Mouse (Mus musculus): ENCODE measurements around the gene Acot4. TPM values are rescaled to one million over a fixed set of nuclear protein-coding genes. Genes with fewer than 3 reads are reported as not detected.
"Not testable (repeated sequence)": the region's sequence is repeated elsewhere in the genome, so short reads cannot be mapped to it uniquely, and the experiment has no call there.

Gene Acot4
- total RNA-seq, 2 experiments from 2014 or later, result 0.10 to 0.15 TPM

DNA sequence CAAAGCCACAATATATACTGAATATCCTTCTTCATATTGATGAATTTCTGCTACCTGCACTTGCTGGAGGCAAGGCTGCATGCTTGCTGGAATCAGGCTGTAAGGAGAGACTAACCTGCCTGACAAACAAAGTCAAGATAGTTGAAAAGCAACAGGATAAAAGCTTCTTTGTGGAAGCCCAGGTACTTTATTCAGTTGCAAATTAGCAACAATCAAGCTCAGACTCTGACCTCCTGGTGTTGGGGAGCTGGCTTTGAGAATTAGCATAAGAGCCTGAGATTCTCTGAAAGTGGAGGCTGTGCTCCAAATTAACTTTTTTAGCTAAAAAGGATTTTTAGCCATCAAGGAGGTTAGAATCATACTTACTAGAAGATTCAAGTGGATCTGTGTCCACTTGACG is 9.1 kb upstream of the Acot4 start:
- intact Hi-C loops (cut with DNase I); DNase-seq: not testable (repeated sequence)

DNA sequence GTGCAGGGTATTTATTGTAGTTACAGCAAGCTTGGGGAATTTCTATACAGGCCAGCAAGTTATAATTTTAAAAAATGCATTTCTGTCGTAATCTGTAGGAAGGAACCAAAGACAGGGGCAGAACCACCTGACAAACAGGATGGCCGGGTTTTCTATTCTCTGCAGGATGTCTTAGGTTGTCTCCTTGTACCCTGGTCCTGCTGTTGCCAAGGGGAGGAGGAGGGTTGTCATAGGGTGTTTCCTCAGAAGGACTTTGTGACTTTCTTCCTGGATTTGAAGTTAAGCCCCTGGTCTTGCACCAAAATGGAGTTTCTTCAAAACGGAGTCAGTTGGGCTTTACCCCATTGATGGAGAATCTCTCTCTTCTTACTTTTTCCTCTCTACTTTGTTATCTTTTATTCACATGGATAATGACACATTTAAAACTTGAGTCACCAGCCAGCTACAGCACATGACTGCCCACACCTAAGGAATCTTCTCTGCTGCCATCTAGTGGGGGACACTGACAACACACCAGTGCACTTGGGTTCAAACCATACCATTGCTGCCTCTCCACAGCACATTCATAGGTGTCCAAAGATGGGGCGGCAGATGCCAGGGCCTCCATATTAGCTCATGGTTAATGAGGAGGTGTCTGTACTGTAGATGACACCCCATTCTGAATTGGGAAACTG is 7.4 kb upstream of the Acot4 start:
- intact Hi-C loops (cut with DNase I), result loop anchor here (10.0 kb wide), 1 partner anchor 316 kb away; no protein-coding TSS in a partner anchor
- peak; percentile 44 to 65 for DNase-seq

DNA sequence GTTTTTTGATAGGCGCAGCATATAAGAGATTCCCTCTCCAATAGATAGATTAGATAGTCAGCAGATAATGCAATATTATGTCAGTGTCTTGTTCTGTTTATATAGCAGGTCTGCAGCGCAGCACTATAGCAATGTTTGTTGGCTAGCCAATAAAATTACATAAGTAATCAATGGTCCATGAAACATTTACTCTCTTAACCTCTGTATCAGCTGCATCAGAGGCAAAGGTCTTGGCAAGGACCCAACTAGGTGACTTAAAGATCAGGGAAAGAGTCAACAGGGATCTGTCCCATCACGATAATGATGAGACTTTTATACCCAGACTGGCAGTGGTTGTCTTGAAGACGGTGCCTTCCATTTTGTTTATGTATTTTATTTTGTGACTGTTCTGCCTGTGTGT is 5.3 kb upstream of the Acot4 start:
- DNase-seq, result no peak
- intact Hi-C loops (cut with DNase I), result loop anchor here (2.0 to 10.0 kb wide), 2 partner anchors 60 to 318 kb away; no protein-coding TSS in a partner anchor

DNA sequence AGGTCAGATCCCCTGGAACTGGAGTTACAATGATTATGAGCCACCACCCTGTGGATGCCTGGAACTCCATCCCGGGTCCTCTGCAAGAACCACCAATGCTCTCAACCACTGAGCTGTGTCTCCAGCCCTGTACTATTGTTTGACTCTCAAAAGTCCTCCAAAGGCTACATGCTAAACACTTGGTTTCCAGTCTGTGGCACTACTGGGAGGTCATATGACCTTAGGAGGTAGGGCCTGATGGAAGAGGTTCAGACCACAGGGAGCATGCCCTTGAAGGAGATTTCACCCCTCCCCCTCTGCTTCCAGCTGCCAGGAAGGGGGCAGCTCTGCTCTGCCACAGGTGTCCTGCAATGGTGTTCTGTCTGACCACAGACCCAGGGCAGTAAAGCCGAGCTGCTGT is 4.9 kb upstream of the Acot4 start:
- intact Hi-C loops (cut with DNase I), result loop anchor here (2.0 to 10.0 kb wide), 2 partner anchors 61 to 319 kb away; no protein-coding TSS in a partner anchor
- not testable (repeated sequence) for DNase-seq

DNA sequence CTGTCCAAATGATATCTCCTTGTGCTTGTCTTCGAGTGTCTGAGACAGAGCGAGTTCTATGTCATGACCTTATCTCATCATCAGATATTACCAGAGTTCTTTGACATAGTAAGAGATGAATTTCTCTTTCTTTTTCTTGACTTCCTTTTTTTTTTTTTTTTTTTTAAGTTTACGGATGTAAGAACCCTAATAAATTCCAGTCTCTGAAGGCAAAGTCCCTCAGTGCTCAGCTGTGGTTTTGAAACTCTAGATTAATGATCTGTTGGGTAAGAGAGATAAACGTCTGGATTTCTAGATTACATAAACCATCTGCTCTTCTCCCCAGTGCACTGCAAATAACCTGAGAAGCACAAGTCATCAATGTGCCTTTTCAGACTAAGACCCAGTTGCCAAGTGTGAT is 4.1 kb upstream of the Acot4 start:
- intact Hi-C loops (cut with DNase I), result loop anchor here (10.0 kb wide), 1 partner anchor 319 kb away; no protein-coding TSS in a partner anchor
- DNase-seq, result no peak

DNA sequence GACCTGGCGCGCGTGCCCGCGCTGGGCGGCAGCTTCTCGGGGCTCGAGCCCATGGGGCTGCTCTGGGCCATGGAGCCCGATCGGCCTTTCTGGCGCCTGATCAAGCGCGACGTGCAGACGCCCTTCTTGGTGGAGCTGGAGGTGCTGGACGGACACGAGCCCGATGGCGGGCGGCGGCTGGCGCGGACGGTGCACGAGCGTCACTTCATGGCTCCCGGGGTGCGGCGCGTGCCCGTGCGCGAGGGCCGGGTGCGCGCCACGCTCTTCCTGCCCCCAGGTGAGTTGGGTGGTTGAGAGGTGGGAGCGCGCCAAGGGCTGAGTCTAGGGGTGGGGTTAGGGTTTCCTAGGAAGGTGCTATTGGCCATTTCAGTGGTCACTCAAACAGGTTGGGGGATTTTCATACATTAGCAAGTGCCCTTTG is 522 bp downstream of the Acot4 start, which contains the start of gene Gm49366:
Gene Gm49366, plus strand, starts transcription at position 245 of the 421 bp plus-strand sequence.
- peak in 1 of 2 experiments; percentile 24 for DNase-seq
- intact Hi-C loops (cut with DNase I), result loop anchor here (10.0 kb wide), 1 partner anchor 324 kb away; no protein-coding TSS in a partner anchor

DNA sequence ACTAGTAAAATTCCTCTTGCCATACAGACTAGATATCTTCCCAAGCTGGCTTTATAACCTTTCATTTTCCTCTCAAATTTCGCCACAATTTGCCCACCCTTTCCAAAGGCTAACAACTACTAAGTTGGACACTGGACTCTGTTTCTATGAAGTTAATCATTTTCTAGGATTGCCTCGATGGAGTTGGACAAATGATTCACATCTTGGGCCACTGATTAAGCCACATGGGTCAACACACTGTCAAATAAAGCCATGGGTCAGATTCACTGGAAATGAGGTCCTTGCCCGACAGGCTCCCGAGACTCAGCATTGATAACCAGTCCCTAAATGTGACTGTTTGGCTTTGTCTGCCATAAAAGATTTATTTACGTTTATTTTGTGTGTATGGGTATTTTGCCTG is 4.1 kb downstream of the Acot4 start:
- intact Hi-C loops (cut with DNase I), result no loop called here
- DNase-seq, result no peak

DNA sequence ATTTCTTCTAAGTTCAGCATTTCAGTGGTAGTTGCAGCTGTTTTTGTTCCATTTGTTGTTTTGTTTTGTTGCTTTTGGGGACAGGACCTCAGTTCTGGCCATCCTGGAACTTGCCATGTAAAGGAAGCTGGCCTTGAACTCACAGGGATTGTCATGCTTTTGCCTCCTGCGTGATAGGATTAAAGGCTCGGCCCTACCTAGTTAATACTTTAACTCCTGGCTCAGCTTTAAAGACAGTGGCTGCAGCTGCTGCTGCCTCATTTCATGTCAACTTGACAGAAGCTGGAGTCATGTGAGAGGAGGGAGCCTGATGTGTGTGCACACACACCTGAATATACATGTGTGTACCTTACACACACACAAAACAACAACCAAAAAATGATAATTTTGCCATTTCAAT is 5.9 kb downstream of the Acot4 start:
- intact Hi-C loops (cut with DNase I), result no loop called here
- no peak for DNase-seq

DNA sequence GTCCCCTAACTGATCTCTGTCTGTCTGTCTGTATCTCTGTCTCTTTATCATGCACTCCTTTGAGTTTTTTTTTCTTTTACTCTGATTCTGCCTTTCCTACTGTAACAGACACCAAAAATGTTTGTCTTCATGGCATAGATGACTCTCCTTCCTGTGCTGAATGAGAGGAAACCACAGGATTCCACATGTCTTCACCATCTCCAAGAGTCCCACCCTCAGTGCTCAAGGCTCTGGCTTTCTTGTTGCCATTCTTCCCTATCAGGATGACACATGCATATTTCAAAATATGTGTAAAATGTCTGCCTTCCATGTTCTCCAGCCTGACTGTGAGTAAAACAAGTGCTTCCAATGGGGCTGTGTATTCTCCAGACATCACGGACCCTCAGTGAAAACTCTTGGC is 8.7 kb downstream of the Acot4 start:
- DNase-seq, result no peak
- intact Hi-C loops (cut with DNase I), result no loop called here

DNA sequence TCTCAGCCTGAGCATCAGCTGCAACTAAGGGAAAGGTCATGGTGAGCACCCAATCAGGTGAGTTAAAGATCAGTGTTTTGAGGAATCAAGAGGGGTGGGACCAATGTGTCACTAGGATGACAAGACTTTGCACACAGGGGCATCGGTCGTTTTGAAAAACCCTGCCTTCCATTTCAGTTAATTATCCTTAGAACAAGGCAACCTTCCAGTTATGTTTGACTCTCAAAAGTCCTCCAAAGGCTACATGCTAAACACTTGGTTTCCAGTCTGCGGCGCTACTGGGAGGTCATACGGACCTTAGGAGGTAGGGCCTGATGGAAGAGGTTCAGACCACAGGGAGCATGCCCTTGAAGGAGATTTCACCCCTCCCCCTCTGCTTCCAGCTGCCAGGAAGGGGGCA is 12.6 kb downstream of the Acot4 start:
- DNase-seq; intact Hi-C loops (cut with DNase I): not testable (repeated sequence)

DNA sequence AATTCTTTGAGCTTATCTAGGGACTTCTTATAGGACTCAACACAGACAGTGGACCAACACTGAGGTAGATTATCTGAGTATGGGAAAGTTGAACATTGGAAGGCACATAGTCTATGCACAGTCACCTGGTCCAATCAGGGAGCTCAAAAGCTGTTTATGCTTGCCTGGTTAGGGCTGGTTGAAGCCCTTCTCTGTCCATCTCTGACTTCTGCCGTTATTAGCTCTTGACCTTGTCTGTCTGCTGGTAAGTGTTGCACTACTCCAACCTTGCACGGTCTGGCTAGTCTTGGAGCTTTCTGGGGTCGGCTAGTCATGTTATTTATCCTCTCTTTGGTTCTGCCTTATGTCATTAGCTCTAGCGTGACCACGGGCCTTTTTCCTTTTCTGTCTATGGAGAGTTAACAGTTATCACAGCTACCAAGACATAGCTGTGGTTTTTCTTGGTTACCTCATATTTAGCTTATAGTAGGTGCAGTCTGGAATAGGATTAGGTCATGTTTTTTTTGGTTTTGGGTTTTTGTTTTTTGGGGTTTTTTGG is 13.8 kb downstream of the Acot4 start, which contains the start of gene Acot3:
Gene Acot3, plus strand, starts transcription at position 208 of the 538 bp plus-strand sequence.
- DNase-seq, result no peak

DNA sequence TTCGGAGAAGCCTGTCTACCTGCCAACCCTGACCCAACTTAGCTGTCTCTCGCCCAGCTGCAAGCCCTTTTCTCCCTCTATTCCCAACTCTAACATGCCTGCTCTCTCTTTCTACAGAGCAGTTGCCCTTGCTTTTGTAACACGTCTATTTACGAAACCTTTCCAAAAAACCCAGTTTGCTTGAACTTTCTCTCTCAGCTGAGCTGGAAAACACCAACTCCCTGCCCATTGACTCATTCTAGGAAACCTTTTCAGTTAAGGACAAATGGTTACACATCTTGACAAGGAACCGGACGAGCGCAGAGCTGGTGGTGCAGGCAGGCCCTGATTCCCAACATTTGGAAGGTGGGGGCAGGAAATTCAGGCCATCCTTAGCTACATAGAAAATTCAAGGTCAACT is 14.4 kb downstream of the Acot4 start:
- intact Hi-C loops (cut with DNase I), result no loop called here

More for the DNA sequence above, 13.8 kb downstream of the Acot4 start, which contains the start of gene Acot3:
- intact Hi-C loops (cut with DNase I), result no loop called here

DNA sequence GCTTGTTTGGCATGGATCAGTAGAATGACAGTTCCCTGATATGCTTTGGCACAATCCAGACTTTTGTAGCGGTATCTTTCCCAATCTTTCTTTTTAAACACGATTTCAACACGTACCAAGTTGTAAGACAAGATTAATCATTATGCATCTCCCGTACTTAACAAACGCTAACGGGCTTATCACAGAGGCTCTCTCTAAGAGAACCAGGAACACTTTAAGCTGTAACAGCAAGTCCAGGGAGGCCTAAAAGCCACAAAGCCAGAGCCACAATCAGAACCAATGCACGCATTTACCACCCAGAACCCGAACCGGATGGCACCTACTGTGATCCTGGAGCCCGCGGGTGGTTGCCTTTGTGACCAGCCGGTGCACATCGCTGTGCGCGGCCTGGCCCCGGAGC is 15.0 kb downstream of the Acot4 start:
- intact Hi-C loops (cut with DNase I), result no loop called here
- DNase-seq, result no peak

More for the DNA sequence above, 14.4 kb downstream of the Acot4 start:
- DNase-seq, result no peak

DNA sequence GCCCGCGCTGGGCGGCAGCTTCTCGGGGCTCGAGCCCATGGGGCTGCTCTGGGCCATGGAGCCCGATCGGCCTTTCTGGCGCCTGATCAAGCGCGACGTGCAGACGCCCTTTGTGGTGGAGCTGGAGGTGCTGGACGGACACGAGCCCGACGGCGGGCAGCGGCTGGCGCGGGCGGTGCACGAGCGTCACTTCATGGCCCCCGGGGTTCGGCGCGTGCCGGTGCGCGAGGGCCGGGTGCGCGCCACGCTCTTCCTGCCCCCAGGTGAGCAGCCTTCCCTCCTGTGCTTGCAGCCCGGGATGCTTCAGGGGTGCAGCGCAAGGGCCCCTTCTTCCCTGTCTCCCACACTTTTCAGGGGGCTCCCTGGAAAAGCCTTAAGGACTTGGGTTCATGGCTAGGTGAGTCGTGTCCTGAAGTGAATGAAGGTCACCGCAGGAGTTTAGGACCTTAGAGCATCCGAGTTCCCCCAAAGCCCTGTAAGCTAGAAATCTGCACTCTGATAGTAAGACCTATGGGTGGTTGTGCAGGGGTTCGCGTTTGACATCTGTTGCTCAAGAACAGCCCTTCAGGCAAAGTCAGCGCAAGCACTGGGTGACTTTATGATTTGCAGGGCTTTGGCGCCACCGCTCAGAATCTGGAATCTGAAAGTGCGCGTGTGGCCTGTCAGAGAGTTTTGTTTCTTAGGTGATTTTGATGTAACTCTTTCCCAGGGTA is 15.7 kb downstream of the Acot4 start:
- no peak for DNase-seq
- intact Hi-C loops (cut with DNase I), result no loop called here

DNA sequence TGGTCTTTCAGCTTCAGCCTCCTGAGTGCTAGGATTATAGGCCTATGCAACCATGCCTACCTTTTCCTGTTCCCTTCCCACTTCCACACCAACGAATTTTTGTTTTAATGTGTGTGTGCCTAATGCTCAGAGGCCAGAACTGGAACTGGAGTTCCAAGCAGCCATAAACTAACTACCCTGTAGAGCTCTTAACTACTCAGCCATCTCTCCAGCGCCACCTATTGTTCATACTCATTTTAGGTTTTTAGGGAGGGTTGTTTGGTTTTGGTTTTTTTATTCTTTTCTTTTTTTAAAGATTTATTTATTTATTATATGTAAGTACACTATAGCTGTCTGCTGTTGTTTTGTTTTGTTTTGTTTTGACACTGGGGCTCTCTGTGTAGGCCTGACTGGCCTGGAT is 22.8 kb downstream of the Acot4 start:
- DNase-seq, result no peak
- intact Hi-C loops (cut with DNase I), result no loop called here

DNA sequence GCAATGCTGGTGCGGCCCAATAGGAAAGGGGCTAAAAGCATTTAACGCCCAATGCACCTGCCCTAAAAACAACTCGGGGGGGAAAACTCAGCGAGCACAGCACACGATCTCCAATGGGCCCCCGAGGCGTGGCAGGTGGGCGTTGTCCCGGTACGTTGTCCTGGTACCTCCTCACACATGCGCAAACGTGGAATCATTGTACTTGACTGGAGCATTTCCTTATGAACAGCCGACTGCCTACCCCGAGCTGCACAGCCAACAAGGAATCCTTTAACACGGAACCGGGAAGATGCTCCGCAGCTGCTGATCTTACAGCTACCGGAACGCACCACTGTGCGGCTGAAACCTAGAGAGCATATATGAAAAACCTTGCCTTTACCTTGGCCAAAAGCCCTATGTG is 24.2 kb downstream of the Acot4 start:
- DNase-seq, result no peak
- intact Hi-C loops (cut with DNase I), result no loop called here

DNA sequence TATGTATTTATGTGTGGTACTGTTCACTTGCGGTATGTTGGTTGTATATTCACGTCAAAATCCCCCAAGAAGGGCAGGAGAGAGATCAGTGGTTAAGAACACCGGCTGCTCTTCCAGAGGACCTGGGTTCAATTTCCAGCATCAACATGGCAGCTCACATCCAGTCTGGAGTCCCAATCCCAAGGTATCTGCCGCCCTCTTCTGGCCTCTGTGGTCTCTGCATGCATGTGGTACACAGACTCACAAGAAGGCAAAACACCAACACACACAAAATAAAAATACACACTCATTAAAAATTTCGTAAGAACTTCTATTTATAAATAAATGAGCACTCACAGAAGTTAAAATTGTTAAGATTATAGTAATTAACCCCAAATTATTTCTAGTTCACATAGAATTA is 25.0 kb downstream of the Acot4 start:
- intact Hi-C loops (cut with DNase I), result no loop called here
- no peak for DNase-seq

DNA sequence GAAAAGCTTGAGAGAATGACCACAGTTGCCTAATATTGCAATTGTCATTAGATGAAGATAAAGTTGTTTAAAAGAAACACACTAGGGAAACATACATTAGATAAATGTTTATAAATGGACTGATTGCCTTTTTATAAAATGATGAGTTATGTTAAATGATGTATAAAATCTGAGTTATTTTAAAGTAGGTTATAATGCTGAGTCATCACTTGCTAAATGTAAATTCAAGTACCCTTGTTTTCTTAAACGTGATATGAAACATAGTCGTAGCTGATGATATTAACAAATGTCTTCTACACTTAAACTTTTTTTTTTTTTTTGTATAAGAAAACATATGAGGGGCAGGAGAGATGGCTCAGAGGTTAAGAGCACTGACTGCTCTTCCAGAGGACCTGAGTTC is 25.7 kb downstream of the Acot4 start:
- intact Hi-C loops (cut with DNase I), result no loop called here
- no peak for DNase-seq

DNA sequence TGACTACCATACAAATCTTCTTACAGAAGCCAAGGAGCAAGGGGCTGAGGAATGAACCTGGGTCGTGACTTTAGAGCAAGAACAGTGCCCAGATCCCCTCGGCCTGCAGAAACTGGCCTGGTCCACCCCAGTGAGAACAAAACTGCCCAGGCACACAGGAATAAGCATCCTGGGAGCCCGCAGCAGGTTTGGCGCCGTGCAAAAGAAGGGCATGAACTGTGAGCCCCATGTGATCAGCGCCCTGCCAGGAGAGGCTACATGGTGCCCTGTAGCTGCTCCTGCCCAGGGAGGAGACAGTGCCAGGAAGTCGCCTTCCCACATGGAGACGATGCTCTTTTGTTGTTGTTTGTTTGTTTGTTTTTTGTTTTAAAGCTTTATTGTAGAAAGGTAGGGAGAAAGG is 26.4 kb downstream of the Acot4 start:
- intact Hi-C loops (cut with DNase I), result no loop called here
- no peak for DNase-seq

DNA sequence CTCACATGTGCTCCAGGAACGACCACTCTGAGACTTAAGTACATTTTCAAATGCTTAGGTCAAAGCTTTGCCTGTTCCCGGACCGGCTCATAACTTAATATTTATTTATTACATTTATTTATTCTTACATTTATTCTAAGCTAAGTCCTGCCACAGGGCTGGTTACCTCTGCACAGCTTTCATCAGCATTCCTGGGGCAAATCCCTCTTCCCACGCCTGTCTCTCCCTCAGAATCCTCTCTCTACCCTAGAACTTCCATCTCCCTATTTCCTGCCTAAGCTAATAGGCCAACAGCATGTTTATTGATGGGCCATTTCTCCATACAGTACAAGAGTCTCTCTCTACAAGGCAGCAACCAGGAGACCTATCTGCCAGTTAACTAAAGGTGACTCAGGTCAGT is 29.6 kb downstream of the Acot4 start:
- no peak for DNase-seq
- intact Hi-C loops (cut with DNase I), result no loop called here

DNA sequence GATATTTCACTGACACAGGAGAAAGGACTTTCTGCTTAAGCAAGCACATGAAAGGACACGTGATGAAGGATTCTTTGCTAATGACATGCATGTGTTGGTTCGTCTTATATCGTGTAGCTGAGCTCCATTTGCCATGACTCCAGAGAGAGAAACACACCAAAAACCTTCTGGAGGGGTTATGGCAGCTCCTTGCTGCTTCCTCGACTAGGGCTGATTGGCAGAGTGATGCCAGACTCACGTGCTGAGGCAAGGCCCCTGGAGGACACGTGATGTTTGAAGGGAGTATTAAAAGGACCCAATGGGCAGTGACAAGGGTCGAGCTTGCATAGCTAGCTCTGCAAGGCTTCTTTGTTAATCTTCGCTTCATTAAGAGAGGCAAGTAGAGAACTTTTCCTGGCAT is 30.1 kb downstream of the Acot4 start:
- DNase-seq, result no peak
- intact Hi-C loops (cut with DNase I), result no loop called here

Data from gastrocnemius, postnatal 36 days (tissue).